Mouse (Mus musculus) hindbrain, embryonic 13.5 days (tissue): ENCODE measurements around the gene Grap. TPM values are rescaled to one million over a fixed set of nuclear protein-coding genes. Genes with fewer than 3 reads are reported as not detected.

Experiments used
- ATAC-seq: fragments of 200-750 bp; cut with Nextera tagmentation; 2 replicates; pipeline ENCODE4 v1.8.0; 2017; ENCODE audit warnings: moderate TSS enrichment; ENCODE audit not compliant: low FRiP score
- H3K27ac ChIP-seq: fragments of 300-500 bp; sonication (generic); 2 replicates; pipeline ENCODE4 v1.5.1; 2015; ENCODE audit warnings: inconsistent platforms, mild to moderate bottlenecking, moderate library complexity
- H3K27me3 ChIP-seq: fragments of 300-500 bp; sonication (generic); 2 replicates; pipeline ENCODE4 v1.6.1; 2015; ENCODE audit warnings: mild to moderate bottlenecking, inconsistent platforms
- H3K36me3 ChIP-seq: fragments of 300-500 bp; sonication (generic); 2 replicates; pipeline ENCODE4 v1.6.1; 2015; ENCODE audit warnings: mild to moderate bottlenecking, inconsistent platforms
- H3K4me1 ChIP-seq: fragments of 300-500 bp; sonication (generic); replicated peaks from 2 replicates; pipeline ENCODE4 v1.6.1; 2015; ENCODE audit warnings: inconsistent platforms
- H3K4me2 ChIP-seq: fragments of 300-500 bp; sonication (generic); 2 replicates; pipeline ENCODE4 v1.6.1; 2015; ENCODE audit warnings: inconsistent platforms, mild to moderate bottlenecking, moderate library complexity
- H3K4me3 ChIP-seq: fragments of 300-500 bp; sonication (generic); 2 replicates; pipeline ENCODE4 v1.5.1; 2015; ENCODE audit warnings: mild to moderate bottlenecking, inconsistent platforms
- H3K9ac ChIP-seq: fragments of 300-500 bp; sonication (generic); 2 replicates; pipeline ENCODE4 v1.6.1; 2015; ENCODE audit warnings: mild to moderate bottlenecking, inconsistent platforms
- H3K9me3 ChIP-seq: fragments of 300-500 bp; sonication (generic); 2 replicates; pipeline ENCODE4 v1.6.1; 2016; ENCODE audit warnings: inconsistent platforms
- WGBS: fragments of 180-500 bp; shearing (Covaris S2); methylation state at CpG from one replicate; pipeline ENCODE4 v1.1.7; 2015; 5-methylcytosine and 5-hydroxymethylcytosine counted together
- polyA plus RNA-seq: library from polyadenylated mRNA; unstranded; fragments of >200 nt; fragmentation: Nextera tagmentation; extraction: Ambion mirVana; gene quantifications from 2 replicates; pipeline ENCODE4 v1.2.1, GENCODE M21; 2015

Gene Grap
- polyA plus RNA-seq, 1 experiment from 2014 or later: 11.0 TPM

DNA sequence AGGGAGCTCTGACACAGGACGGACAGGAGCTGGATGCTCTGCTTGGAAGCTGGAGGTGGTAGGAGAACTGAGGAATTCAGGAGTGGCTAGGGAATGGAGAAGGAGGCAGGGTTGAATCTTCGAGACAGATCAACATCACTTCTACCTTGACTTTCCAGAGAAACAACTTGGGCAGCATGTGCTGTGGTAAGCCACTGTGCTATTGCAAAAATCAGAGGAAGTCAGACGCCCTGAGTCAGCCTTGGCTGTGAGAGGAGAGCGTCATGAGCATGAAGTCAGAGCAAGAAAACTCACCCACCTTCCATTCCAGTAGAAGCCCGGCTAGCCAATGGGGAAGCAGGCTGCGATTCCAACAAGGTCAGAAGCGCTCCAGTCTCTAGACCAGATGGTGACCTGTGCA lies 11.0 kb upstream of the Grap start:
- Histone ChIP-seq H3K9ac (no peak overlapping the region), H3K36me3 (no peaks in the 10 kb centered on the region), H3K27ac (no peak overlapping the region), H3K4me1 (no peaks in the 10 kb centered on the region), H3K4me2 (no peak overlapping the region), H3K27me3 (no peaks in the 10 kb centered on the region), H3K9me3 (no peaks in the 10 kb centered on the region), H3K4me3 (no peak overlapping the region)
- no peak for ATAC-seq
- 85% methylated on average over 7 of the region's 7 CpGs for WGBS

DNA sequence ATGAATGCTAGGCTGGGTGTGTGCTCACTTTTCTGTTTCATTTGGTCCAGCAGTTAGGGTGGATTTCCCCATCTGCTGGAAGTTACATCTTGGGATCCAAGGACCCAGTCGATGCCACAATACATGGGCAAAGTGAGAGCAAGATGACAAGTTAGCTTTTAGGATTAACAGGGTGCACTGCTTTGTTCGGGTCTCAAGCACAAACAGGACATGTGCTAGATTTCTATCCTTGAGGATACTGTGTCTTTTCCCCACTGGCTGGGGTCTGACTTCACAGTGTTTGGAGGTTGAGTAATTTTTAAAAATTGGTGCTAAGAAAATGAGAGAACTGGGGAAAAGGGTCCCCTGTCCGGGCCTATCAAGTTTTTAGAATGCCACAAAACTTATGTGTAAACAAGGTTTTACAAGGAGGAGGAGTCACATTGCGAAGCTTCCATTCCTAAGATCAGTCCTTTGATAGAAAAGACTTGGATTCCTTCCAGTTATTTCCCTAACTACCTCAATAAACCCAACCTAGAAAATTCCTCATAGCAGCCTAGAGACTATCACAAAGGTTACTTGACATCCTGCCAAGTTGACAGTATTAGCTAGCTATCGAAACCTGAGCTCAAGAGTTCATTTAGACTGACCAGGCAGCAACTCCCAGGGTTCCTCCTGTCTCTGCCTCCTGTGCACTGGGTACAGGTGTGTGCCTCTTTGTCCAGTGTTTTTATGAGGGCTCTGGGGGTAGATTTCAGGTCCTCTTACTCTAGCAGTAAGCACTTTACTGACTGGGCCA lies 9.7 kb upstream of the Grap start:
- WGBS: 88% methylated on average over 5 of the region's 5 CpGs

DNA sequence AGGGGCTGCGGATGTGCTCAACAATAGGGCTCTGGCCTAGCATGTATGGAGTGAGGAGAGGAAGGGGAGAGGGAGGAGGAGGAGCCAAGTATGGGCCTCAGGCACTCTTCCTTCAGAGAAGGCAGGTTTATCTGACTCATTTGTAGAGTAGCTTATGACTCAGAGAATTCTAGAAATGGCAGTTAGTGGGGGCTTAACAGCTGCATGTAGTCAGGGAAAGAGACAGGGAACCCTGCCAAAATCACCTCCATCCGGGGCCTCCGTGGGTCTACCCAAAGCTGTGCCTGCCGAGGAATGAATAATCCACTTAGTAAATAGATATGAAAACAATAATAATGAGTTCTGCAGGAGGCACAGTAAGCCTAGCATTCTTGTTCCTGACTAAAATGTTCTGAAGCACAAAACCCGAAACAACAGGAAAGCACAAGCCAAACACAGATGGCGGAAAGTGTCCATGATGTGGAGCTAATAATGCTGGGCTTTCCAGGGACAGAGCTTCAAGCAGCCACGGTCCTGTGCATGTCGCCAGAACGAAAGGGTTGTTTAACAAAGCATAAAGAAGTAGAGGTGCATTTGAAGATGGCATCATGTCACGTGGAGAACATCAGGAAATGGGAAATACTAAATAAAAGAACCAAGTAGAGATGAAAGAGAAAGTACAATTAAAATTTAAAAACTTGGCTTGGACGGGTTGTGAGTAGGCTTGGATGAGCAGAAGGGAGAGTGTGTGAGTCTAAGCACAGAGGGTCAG lies 8.3 kb upstream of the Grap start:
- no peaks in the 10 kb centered on the region for H3K36me3 ChIP-seq
- H3K27me3 ChIP-seq: no peaks in the 10 kb centered on the region
- ATAC-seq: no peak
- no peak overlapping the region for H3K4me2 ChIP-seq
- no peaks in the 10 kb centered on the region for H3K9me3 ChIP-seq
- no peak overlapping the region for H3K27ac ChIP-seq
- no peak overlapping the region for H3K9ac ChIP-seq
- H3K4me3 ChIP-seq: no peak overlapping the region
- 77% methylated on average over 11 of the region's 11 CpGs for WGBS
- no peaks in the 10 kb centered on the region for H3K4me1 ChIP-seq

More for the DNA sequence above, 9.7 kb upstream of the Grap start:
- H3K27ac ChIP-seq: no peak overlapping the region
- H3K27me3 ChIP-seq: no peaks in the 10 kb centered on the region
- no peak overlapping the region for H3K9ac ChIP-seq
- ATAC-seq: no peak
- H3K4me3 ChIP-seq: no peak overlapping the region
- H3K36me3 ChIP-seq: no peaks in the 10 kb centered on the region
- no peaks in the 10 kb centered on the region for H3K4me1 ChIP-seq
- no peak overlapping the region for H3K4me2 ChIP-seq
- no peaks in the 10 kb centered on the region for H3K9me3 ChIP-seq

DNA sequence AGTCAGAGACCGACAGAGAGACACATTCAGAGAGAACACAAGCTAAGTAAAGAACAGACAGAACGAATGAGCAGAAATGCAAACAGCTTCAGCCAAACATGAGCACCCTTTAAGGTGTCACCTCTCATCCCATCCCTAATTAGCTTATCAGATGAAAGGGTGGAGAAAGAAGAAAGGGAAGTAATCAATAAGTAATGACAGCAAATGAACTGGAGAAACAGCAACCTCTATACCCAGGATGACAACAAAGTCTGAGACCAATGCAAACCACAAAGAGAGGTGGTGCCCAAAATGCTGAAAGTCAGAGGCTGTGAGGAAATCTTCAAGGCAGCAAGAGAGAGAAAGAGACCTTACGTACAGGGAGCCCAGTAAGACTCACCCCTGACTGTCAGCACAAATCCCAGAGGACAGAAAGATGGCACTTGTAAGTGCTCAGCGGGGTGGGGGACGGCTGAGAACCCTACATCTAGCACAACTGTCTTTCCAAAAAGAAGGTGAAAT lies 7.7 kb upstream of the Grap start:
- no peaks in the 10 kb centered on the region for H3K9me3 ChIP-seq
- H3K4me2 ChIP-seq: no peak overlapping the region
- no peaks in the 10 kb centered on the region for H3K36me3 ChIP-seq
- 84% methylated on average over 5 of the region's 5 CpGs for WGBS
- H3K4me1 ChIP-seq: no peaks in the 10 kb centered on the region
- ATAC-seq: no peak
- H3K27me3 ChIP-seq: no peaks in the 10 kb centered on the region
- no peak overlapping the region for H3K9ac ChIP-seq
- H3K4me3 ChIP-seq: no peak overlapping the region
- H3K27ac ChIP-seq: no peak overlapping the region

DNA sequence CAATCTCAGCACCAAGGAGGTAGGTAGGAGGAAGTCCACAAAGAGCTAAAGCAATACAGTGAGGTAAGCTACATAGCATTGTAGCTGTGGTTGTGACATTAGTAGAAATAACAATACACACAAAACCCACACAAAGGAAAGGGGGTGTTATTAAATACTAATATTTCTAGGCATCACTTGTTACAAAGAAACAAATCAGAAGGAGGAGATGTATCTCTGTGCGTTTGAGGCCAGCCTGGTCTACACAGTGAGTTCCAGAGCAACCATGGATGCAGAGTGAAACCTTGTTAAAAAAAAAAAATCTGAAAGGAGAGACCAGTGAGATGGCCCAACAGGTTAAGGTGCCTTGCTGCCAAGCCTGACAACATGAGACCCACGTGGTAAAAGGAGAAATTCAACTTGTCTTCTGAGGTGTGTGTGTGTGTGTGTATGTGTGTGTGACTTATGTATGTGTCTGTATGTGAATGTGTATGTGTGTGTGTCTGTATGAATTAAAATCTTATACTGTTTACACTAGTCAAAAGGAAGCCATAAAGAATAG lies 6.5 kb upstream of the Grap start:
- Histone ChIP-seq H3K4me3 (no peak overlapping the region), H3K27ac (no peak overlapping the region), H3K9ac (no peak overlapping the region), H3K36me3 (no peaks in the 10 kb centered on the region), H3K27me3 (no peaks in the 10 kb centered on the region), H3K4me2 (no peak overlapping the region), H3K4me1 (no peaks in the 10 kb centered on the region), H3K9me3 (no peaks in the 10 kb centered on the region)
- no peak for ATAC-seq
- WGBS: 63% methylated on average over 2 of the region's 2 CpGs

DNA sequence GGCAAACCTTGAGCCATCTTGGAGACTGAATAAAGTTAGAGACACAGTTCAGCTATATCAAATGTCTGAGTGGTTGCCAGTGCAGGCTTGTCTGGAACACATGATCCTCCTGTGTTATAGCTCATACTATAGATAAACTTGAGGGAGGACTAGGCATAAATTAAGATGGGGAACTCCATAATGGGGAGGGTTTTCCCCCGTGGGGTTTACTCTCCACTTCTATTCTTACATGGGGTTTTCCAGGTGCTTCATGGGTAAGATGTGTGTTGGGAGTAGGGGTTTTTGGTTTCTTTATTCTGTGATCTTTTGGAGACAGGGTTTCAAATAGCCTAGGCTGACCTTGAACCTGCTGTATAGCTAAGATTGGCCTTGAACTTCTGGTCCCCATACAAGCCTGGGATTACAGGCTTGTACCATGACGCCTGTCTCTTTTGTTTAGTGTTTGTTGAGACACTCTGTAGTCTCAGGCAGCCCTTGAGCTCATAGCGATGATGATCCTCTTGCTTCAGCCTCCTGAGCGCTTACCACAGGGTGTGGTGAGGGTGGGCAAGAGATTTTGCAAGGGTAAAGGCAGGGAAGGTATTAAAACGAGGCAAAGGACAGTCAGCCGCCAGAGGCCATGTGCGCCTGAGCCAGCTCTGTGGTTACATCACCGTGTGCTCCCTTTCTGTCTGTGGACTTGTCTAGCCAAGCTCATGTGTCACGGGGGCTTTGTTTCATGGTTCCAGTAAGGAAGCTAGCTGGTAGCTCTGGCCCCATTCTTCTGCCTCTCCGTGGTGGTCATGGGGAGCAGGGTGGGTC lies 5.8 kb upstream of the Grap start:
- 76% methylated on average over 10 of the region's 10 CpGs for WGBS
- Histone ChIP-seq H3K9ac (no peak overlapping the region), H3K27ac (no peak overlapping the region), H3K4me2 (no peak overlapping the region), H3K9me3 (no peaks in the 10 kb centered on the region), H3K27me3 (no peaks in the 10 kb centered on the region), H3K4me1 (no peaks in the 10 kb centered on the region), H3K36me3 (no peaks in the 10 kb centered on the region), H3K4me3 (no peak overlapping the region)
- ATAC-seq: no peak

DNA sequence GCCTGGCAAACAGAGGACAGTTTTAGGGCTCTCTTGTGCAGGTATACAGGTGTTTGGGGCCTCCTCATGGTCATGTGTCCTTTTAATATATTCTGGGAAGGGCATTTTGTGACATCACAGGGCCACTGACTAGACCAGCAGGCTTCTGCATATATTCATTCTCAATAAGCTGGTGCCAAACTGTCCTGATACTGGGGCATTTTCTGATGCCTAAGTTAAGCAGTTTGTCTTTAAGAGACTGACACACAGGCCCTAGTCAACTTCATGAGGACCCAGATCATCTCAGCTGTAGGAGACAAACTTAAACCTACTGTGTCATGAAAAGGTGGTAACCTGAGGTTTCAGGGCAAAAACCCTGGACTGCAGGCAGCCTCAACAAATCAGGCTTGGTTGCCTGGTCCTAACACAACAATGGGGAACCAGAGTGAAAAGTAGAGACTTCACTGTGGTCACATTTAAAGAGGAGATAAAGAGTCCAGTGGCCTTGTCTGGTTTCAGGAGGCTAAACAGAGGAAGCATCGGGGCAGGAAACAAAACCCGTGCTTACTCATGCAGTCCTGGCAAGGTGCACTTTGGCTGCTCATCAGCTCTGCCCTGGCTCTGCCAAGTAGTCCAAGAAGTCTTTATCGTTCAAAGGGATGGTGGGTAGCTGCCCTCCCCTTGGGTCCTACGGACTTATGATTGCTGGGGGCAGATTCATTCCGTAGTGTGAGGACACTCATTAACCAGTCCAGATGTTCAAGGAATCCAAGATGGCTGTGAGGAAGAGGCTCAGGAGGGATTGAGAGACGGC lies 4.9 kb upstream of the Grap start:
- Histone ChIP-seq H3K9ac (no peak overlapping the region), H3K4me3 (no peak overlapping the region), H3K36me3 (no peaks in the 10 kb centered on the region), H3K4me2 (no peak overlapping the region), H3K27ac (no peak overlapping the region), H3K4me1 (no peaks in the 10 kb centered on the region), H3K9me3 (no peaks in the 10 kb centered on the region), H3K27me3 (no peaks in the 10 kb centered on the region)
- 79% methylated on average over 6 of the region's 6 CpGs for WGBS
- no peak for ATAC-seq

DNA sequence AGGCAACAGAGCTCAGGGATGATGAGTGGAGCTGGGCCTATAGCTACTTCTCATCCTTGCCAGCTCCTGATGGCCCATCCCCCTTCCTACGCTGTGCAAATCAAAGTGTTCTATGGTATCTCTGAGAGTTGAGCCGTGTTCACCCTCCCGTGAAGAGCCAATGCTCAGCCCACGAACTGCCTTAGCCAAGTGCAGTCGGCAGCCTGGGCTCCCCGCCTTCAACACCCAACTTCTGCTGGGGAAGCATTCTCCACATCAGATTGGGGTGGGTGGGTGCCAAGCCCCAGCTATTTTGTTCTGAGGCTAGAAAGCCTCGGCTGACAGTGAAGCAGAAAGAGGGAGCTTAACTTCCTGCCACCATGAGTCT lies 4.3 kb upstream of the Grap start:
- Histone ChIP-seq H3K36me3 (no peaks in the 10 kb centered on the region), H3K27ac (no peak overlapping the region), H3K4me3 (no peak overlapping the region), H3K27me3 (no peaks in the 10 kb centered on the region), H3K9me3 (no peaks in the 10 kb centered on the region), H3K4me2 (no peak overlapping the region), H3K9ac (no peak overlapping the region), H3K4me1 (no peaks in the 10 kb centered on the region)
- ATAC-seq: no peak
- WGBS: 85% methylated on average over 7 of the region's 7 CpGs

DNA sequence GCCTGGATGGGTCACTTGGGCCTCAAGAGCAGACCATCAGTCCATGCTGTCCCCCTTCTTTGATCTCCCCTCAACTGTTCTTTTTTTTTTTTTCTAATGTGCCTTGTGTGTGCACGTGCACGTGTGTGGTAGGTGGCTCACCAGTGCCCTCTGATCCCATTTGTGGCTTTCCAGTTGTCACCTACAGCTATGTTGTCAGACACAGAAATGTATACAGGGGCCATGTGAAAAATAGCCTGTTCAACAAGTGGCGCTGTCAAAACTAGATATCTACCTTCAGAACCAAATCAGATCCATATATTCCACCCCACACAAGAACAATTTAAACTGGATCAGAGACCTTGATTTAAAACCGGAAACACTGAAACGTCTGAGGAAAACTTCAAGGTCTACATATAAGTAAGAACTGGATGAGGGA lies 3.9 kb upstream of the Grap start:
- Histone ChIP-seq H3K4me1 (no peaks in the 10 kb centered on the region), H3K36me3 (no peaks in the 10 kb centered on the region), H3K27me3 (no peaks in the 10 kb centered on the region), H3K9me3 (no peaks in the 10 kb centered on the region), H3K27ac (no peak overlapping the region), H3K9ac (no peak overlapping the region), H3K4me3 (no peak overlapping the region), H3K4me2 (no peak overlapping the region)
- 92% methylated on average over 5 of the region's 5 CpGs for WGBS
- no peak for ATAC-seq

DNA sequence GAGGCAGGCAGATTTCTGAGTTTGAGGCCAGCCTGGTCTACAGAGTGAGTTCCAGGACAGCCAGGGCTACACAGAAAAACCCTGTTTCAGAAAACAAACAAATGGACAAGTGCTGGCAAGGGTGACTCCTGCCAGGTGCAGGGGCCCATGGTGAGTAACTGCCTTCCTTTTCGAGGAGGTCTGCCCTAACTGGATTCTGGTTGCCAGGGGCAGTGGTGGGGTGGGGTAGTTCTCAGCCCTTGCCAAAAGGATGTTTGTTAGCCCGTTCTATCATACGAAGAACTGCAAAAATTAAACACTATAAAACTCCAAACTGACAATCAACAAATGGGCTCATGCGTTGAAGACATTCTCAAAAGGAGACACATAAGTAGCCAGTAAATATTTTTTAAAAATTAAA lies 3.4 kb upstream of the Grap start:
- 92% methylated on average over 4 of the region's 4 CpGs for WGBS
- H3K27me3 ChIP-seq: no peaks in the 10 kb centered on the region
- H3K9ac ChIP-seq: no peak overlapping the region
- no peaks in the 10 kb centered on the region for H3K4me1 ChIP-seq
- H3K27ac ChIP-seq: no peak overlapping the region
- H3K4me3 ChIP-seq: no peak overlapping the region
- ATAC-seq: no peak
- no peaks in the 10 kb centered on the region for H3K9me3 ChIP-seq
- no peaks in the 10 kb centered on the region for H3K36me3 ChIP-seq
- no peak overlapping the region for H3K4me2 ChIP-seq

DNA sequence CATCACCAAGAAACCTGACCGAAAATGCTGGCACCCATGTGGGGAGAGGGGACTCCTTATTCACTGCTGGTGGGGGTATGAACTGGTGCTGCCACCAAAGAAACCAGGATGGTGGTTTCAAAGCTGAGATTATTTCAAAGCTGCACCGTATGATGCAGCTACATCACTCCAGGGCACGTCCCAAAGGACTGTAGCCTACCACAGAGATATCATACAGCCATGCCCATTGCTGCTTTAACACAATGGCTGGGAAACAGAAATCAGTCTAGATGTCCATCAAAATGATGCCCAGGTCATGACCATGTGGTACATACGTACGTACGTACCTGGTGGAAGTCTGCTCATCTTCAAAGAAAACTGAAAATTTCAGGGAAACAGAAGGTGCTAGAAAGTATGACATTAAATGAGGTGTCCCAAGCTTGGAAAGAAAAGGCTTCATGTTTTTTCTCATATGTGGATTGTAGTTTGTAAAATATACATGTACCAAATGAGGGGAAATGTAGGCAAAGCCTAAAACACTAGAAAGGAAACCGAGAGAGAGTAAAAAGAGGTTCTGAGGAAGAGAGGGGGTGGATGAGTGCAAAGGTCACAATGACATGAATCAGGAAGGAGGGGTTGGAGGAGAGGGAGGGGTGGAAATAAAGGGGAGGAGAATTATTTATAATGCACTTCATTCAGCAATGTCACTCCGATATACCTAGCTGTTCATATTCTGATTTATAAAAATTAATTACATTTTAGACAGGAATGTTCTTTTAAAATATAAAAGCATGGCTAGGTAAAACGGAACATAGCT lies 2.4 kb upstream of the Grap start:
- 87% methylated on average over 9 of the region's 9 CpGs for WGBS
- Histone ChIP-seq H3K4me2 (no peak overlapping the region), H3K4me1 (no peaks in the 10 kb centered on the region), H3K36me3 (no peaks in the 10 kb centered on the region), H3K4me3 (no peak overlapping the region), H3K27ac (no peak overlapping the region), H3K9ac (no peak overlapping the region), H3K27me3 (no peaks in the 10 kb centered on the region), H3K9me3 (no peaks in the 10 kb centered on the region)
- ATAC-seq: no peak
